Mouse (Mus musculus): ENCODE measurements around the gene Tex37. TPM values are rescaled to one million over a fixed set of nuclear protein-coding genes. Genes with fewer than 3 reads are reported as not detected.

Tex37 gene
- not detected for polyA plus RNA-seq (2015; fragmentation: Illumina TruSeq; extraction: RNeasy Lipid Tissue Mini Kit (QIAGEN cat#74804); ENCODE audit: low read depth, low replicate concordance)

DNA sequence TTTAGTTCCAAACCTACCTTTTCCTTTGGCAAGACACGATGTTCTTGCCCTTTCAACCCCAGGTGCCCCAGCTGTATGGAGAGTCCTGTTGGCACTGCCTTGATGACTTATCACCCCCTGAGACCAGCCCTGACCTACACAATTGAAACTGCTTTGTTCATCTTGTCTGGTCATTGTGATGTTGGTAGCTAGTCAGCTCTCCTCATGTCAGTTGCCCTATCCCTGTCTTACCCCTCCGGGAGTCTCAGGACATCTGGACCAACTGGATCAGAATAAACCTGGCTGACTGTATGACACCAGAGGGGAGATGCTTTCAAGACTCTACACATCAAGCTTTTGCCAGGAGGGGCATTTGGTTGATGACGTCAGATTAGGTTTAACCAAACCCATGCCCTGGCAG lies at the start of gene Tex37:
TSS of gene Tex37 (minus strand) at position 101 of the 400 bp plus-strand sequence.

DNA sequence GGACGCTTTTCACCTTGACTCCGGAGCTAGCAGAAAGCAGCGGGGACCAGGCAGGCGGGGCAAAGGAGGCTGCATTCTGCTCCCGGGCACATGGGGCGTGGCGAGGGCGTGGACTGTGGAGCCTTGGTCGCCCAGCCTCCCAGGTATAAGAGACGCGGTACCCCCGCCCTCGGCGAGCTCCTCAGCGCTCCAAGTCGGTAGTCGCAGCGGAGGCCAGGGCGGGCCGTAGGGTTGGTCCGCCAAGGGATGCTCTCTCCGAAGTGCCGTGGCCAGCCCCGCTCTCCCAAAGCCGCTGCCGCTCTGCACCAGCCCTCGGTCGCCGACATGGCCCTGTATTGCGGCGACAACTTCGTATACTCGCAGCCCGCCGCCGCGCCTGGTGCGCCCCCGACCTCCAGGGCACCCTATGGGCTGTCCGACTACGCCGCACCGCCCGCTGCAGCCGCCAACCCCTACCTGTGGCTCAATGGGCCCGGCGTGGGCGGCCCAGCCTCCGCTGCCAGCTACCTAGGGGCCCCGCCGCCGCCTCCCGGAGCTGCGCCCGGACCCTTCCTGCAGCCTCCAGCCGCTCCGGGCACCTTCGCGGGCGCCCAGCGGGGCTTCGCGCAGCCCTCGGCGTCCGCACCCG lies 37.7 kb upstream of the Tex37 start, which contains the start of gene Foxi3:
TSS of gene Foxi3 (plus strand) at position 247 of the 628 bp plus-strand sequence.

Other genes with a start within 250 kb of the Tex37 start
- gene Rpia, start 126.7 kb downstream of the Tex37 start, polyA plus RNA-seq (2015; fragmentation: Illumina TruSeq; extraction: RNeasy Lipid Tissue Mini Kit (QIAGEN cat#74804); ENCODE audit: low read depth, low replicate concordance) = 13.9 TPM
- gene Eif2ak3, start 74.4 kb downstream of the Tex37 start, polyA plus RNA-seq (2015; fragmentation: Illumina TruSeq; extraction: RNeasy Lipid Tissue Mini Kit (QIAGEN cat#74804); ENCODE audit: low read depth, low replicate concordance) = 15.8 TPM
- not detected for gene Foxi3, start 37.6 kb upstream of the Tex37 start, polyA plus RNA-seq (2015; fragmentation: Illumina TruSeq; extraction: RNeasy Lipid Tissue Mini Kit (QIAGEN cat#74804); ENCODE audit: low read depth, low replicate concordance)
- gene Thnsl2, start 225.5 kb upstream of the Tex37 start, polyA plus RNA-seq (2015; fragmentation: Illumina TruSeq; extraction: RNeasy Lipid Tissue Mini Kit (QIAGEN cat#74804); ENCODE audit: low read depth, low replicate concordance) = 4.3 TPM

Measured in brain, adult 10 weeks (tissue).